Mouse (Mus musculus) left cerebral cortex, adult 11 months (tissue): ENCODE measurements around the gene Rasd2.

Experiments
- DNase-seq: peaks from one replicate; pipeline ENCODE4 v3.0.0; 2022; ENCODE audit warnings: low spot score

The Rasd2 gene

DNA sequence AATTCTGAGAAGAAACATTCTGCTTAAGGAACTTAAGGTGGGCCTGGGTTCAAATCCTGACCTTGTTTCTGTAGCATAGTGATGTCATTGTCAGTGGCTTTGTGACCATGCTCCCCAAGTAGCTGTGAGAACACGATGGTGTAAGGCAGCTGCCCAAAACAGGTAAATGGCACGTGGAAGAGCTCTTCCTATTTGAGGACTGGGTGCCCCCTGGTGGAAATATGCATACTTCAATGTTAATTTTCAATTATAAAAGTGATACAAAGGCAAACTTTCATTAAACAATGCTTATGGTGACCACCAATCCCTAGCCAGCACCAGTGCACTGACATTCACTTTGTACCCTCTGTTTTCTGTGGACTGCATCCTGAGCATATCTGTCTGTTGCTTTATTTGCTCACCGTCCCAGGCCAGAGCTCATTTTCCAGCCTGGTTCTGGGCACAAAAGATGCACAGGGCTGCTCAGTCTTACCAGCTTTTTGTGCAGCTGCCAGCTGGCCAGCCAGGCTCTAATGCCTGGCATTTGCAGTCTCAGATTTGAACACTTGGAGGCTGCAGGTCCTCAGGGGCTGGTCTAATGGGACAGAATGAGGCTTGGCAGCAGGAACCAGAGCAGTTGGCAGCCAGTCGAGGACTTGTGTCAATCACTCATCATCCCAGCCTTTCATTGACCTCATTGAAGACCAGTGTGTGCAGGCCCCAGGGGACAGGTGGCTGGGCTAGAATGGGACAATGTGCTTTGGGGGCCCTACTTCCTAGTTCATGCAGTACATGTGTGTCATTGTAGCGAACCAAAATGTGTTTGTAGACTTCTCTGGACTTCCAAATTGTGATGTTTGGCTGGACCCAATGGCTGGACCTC, 6.4 kb downstream of the Rasd2 start:
- DNase-seq = no peak

DNA sequence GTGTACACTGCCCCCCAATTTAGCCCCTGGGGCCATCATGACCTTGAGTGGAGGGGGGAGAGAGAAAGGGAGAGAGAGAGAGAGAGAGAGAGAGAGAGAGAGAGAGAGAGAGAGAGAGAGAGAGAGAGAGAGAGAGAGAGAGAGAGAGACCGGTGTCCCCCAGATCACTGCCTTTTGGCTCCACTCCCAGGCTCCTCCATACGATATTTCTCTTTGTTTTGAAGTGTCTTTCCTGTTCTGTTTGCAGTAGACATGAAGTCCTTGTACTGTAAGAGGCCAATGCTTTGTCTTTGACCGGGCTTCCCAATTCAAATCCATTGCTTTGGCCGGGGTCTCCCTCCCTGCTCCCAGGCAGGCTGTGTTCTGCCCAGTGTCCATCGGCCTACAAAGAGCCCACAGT, 8.9 kb downstream of the Rasd2 start:
- no peak for DNase-seq

DNA sequence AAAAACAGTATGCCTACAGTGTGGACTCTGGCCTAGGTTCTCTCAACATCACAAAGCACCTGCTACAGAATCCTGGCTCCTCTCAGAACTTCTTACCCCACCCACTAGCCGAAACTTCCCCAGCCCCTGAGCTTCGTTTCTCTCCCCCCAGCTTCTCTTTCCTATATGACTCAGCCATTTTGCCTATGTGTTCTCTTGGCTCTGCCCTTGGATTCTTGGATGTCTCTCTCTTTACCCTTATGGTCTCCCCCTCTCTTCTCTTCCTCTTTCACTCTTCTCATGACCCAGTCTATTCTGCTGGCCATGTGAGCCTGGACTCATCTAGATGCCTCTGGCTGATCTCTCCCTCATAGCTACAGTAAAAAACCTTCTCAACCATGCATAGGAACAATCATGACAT, 13.0 kb downstream of the Rasd2 start:
- DNase-seq = no peak

DNA sequence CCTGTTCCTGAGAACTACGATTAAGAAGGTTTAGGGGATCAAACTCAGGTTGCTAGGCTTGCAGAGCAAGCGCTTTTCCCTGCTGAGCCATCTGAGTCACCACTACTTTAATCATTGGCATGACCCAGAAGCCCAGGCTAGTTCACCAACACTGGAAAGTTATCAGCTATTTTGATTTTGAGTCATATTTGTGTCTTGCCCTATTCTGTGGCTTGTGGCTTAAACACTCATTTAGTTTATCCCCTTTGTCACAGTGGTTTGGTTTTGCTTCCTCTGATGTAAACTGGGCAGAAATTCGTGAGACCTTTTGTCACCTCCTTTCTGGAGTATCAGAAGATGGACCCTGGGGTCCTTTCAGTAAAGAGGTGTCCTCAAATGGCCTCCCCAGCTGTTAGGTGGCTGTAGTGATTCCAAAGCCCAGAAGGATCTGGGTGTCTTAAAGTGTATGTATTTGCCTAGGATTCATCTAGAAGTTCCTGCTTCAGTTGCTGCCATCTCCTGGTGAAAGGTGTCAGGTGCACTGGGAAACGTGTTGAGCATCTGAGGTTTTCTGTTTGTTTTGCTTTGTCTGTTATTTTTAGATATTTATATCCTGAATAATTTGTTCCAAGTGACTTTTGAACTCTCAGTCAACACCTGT, 20.3 kb downstream of the Rasd2 start:
- no peak for DNase-seq

DNA sequence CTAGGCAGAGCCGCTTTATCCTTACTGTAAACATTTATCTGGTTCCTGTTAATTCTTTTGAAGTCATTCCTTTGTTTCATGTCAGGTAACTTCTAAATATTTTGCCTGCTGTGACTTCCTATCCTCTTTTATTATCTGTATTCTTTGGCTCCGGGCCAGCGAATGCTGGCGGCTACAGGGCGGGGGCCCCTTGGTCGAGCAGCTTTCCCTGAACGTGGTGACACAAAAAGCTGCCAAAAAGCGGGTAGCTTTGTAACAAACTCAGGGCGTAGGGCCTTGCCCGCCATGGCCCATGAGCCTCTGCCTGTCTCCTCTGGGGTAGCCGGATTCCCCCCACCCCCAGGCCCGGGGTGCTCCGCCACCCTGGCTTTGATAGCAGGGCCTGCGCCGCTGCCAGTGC, 33.6 kb downstream of the Rasd2 start:
- DNase-seq = no peak

DNA sequence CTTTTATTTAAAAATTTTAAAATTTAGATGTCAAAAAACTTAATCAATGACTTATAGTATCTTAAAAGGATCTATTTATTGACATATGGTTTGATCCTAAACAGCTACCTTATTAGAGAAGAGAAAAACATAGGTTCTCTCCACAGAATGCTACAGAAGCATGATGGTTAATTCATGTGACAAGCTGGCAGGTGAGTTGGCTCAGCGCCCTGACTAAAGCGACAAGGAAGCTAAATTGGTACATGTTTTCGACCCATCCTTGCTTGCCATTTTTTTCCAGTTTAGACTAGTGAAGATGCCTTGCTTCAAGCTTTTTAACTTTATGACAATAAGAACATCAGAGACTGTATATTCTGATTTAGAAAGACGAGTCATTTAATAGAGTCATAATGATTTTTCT, 35.4 kb downstream of the Rasd2 start:
- DNase-seq = no peak

DNA sequence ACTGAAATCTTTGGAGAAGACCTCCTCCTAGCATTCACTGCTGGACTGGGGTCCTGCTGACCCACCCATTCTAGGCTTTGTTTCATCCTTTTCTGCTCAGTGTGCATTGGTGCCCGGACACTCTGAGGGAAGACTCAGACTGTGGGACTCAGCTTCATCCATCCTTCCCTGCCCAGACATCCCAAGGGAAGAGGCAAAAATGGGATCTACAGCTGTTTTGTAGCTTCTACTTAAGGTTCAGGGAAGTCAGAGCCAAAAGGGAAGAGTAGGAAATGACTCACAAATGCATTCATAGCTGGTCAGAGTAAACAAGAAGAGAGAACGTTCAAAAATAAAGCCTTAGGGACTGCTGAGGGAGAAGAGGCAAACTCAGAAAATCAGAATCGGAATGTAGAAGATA, 40.3 kb downstream of the Rasd2 start:
- DNase-seq = no peak

DNA sequence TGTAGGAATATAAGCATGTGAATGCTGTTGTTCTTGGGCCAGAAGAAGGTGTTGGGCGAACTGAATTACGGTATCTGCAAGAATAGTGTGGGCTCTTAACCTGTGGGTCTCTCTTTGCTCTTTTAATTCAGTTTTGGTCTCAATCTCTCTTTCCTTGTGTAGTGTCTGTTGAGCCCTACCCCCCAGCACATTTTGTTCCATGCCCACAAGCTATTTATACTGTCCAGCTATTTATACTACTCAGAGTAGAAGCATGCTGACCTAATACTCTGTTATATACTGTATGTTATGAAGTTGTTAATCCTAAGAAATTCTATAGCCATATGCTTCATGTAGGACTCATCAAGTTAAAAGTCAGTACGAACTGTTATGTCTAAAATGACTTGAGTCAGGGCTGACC, 41.9 kb downstream of the Rasd2 start:
- no peak for DNase-seq

DNA sequence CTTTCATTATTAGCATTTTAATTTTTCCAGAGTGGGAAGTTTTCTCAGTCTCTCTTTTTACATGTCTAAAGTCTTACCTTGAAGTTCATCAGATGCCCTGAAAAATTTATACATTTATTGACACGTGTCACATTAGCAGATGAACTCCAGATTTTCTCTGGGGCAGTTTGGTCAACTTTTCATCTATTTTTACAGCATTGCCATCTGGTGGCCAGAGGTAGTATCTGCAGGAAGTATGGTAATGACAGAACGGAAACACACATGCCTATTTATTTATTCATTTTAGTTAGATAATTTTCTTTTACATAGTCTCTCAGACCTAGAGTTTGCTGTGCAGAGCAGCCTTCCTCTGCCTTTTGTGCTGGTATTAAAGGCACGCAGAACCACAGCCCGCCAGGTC, 58.4 kb downstream of the Rasd2 start:
- DNase-seq = no peak
